Mouse (Mus musculus): ENCODE measurements around the gene Cldn34a.
"Not testable (repeated sequence)": the region's sequence is repeated elsewhere in the genome, so short reads cannot be mapped to it uniquely, and the experiment has no call there.

Gene Cldn34a

DNA sequence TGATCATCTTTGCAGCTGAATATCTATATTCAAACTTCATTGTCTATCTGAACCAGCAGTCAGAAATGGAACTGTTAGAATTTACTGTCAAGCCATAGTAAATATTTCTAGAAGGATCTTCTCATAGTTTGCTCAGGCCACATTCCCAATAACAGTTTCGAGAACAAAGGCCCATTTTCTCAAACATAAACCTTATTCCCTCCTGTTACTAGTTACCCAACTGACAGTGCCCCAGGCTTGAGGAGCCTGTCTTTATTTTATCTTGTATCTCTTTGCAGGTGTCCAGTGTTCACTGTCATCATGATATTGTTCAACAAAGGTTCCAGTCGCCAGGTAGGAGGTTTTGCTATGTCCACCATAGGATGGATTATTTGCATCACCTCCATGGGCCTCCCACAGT, at the start of gene Cldn34a:
Gene Cldn34a, plus strand, starts transcription at position 301 of the 400 bp plus-strand sequence.
- DNase-seq, result no peak

DNA sequence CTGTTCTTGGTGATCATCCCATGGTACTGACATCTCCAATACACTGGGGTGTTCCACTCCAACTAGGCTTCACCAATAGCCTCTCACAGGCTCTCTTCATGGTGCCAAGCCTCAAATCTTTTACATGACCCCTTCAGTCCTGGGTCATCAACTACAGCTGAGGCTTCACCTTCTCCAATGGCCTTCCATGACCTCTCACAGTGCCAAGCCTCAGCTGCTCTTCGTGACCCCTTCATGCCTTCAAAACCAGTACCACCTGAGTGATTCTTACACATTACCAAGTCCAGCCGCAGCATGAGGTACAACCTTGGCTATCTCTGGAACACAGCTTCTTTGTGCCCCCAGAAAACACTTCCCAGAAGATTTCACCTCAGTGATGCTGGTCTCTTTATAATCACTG, 44.5 kb upstream of the Cldn34a start:
- not testable (repeated sequence) for DNase-seq

GRCm38 (mm10) chrX:152545736-152546135, 17.4 kb upstream of the Cldn34a start:
- DNase-seq, result no peak

GRCm38 (mm10) chrX:152548180-152548579, 15.0 kb upstream of the Cldn34a start:
- DNase-seq, result no peak

DNA sequence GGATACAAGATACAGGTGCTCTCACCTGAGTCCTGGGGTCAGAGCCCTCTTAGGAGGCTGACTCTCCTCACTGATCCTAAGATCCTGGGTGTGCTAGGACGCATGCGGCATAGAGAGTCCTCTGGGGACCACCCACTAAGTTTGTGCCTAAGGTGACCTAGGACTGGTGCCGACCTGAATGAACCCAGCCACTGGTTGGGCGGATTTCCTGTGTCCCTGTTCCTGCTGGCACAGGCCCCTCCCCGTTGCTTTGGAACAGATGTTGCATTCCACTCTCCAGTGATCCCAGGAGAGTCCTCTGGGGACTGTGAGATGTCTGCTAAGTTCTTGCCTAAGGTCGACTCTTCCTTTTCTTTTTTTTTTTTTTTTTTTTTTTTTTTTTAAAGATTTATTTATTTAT, 5.7 kb upstream of the Cldn34a start:
- no peak for DNase-seq

Data from cerebellum, postnatal 14 days (tissue).